Comparison of ENCODE assay signal across 9 mouse cellular contexts in genomic region chr1:165084179-165084578, GRCm38 (mm10).
DNase-seq lines count a peak whose midpoint lies in the region; ATAC-seq lines count a peak whose summit lies in the region.
"Had no signal": no experiment of that assay in that cellular context is flagged by ENCODE, and none has a peak within 500 bp of the region (broad histone marks: within the 10 kb centered on the region; RNA-seq: fewer than 3 reads in every experiment).

No protein-coding gene starts in this region.

- no peaks in the 10 kb centered on the region for H3K27me3 ChIP-seq in hindbrain, embryonic 16.5 days (replicated peaks; ENCODE audit: control insufficient read depth, insufficient read depth, low read length)

- no peaks in the 10 kb centered on the region for H3K36me3 ChIP-seq in hindbrain, embryonic 16.5 days (ENCODE audit: control insufficient read depth, insufficient read depth, low read length)

- no peak overlapping the region for H3K4me2 ChIP-seq in hindbrain, embryonic 16.5 days (ENCODE audit: low read length)

- no peaks in the 10 kb centered on the region for H3K4me1 ChIP-seq in hindbrain, embryonic 16.5 days (ENCODE audit: control insufficient read depth, insufficient read depth, low read depth, low read length)

- 0 out of 2 replicates have a peak, but pooled peaks have one; percentile 26 for ATAC-seq in cerebellum, adult (ENCODE audit: insufficient number of reproducible peaks, low FRiP score, low TSS enrichment)
- ATAC-seq in hindbrain, embryonic 16.5 days: peak; percentile 71

- H3K9ac ChIP-seq in hindbrain, embryonic 16.5 days (ENCODE audit: low read depth, low read length): no peak overlapping the region

- H3K9me3 ChIP-seq in hindbrain, embryonic 16.5 days (ENCODE audit: control insufficient read depth, low read length): no peaks in the 10 kb centered on the region

- no peak overlapping the region for H3K4me3 ChIP-seq in hindbrain, embryonic 16.5 days (ENCODE audit: low read length)

- WGBS in hindbrain, embryonic 16.5 days: 70% methylated on average over 6 of the region's 6 CpGs

- DNase-seq in cerebellum, adult 9-11 months: no peak
- peak; percentile 18 for DNase-seq in urinary bladder, postnatal 25 days (ENCODE audit: low spot score)
- DNase-seq in urinary bladder, adult 2 months (ENCODE audit: low spot score): no peak
- DNase-seq in right cerebral cortex, adult 2 months (ENCODE audit: low spot score in 2 of 2): peak; percentile 68 to 71
- no peak for DNase-seq in thymus, postnatal 0 days (ENCODE audit: low spot score)
- DNase-seq in ovary, postnatal 14 days (ENCODE audit: low spot score): no peak

- H3K27ac ChIP-seq in hindbrain, embryonic 16.5 days (ENCODE audit: low read depth, low read length): no peak overlapping the region
- H3K27ac ChIP-seq: kidney, postnatal 0 days had no signal

Comparison
In these comparisons a context has a peak if more than half of its experiments do, and no peak if none do; other contexts are left out.
1. DNase-seq: peak in urinary bladder, postnatal 25 days (single experiment) and right cerebral cortex, adult 2 months (2 of 2); none in cerebellum, adult 9-11 months (single experiment), urinary bladder, adult 2 months (single experiment), thymus, postnatal 0 days (single experiment) and ovary, postnatal 14 days (single experiment).